Mouse (Mus musculus) bone marrow macrophage, adult 2 months (primary cell): ENCODE data around the gene Omd.

Experiments used
- CTCF ChIP-seq: IDR thresholded peaks from 2 replicates; pipeline ENCODE4 v1.5.1; 2012; ENCODE audit warnings: low read depth, mild to moderate bottlenecking, low read length, moderate library complexity
- POLR2A ChIP-seq: IDR thresholded peaks from 2 replicates; pipeline ENCODE4 v1.6.1; 2012; ENCODE audit warnings: mild to moderate bottlenecking, low read depth, low read length, borderline replicate concordance

- TF ChIP-seq CTCF = no peak
- TF ChIP-seq POLR2A = no peak
These were observed 32.6 kb upstream of the Omd start for GRCm38 (mm10) chr13:49549616-49550015.
